Mouse (Mus musculus): Measurements from ENCODE around the gene Triap1. TPM values are rescaled to one million over a fixed set of nuclear protein-coding genes. Genes with fewer than 3 reads are reported as not detected.

Gene Triap1
- total RNA-seq, 2 experiments from 2014 or later, result 23.8 to 26.2 TPM

- DNase-seq (ENCODE audit: low spot score), result no peak
- intact Hi-C loops (cut with DNase I), result loop anchor here (1.0 kb wide), 1 partner anchor 13 kb away; the partner anchor contains the start of genes Gatc and Triap1
Measured at GRCm38 (mm10) chr5:115327610-115328548, 13.1 kb upstream of the Triap1 start.

GRCm38 (mm10) chr5:115330955-115331354 is 10.1 kb upstream of the Triap1 start:
- intact Hi-C loops (cut with DNase I), result no loop called here
- DNase-seq (ENCODE audit: low spot score), result no peak

- no peak for DNase-seq (ENCODE audit: low spot score)
- intact Hi-C loops (cut with DNase I), result no loop called here
Measured at GRCm38 (mm10) chr5:115333626-115334025, 7.4 kb upstream of the Triap1 start.

- intact Hi-C loops (cut with DNase I), result loop anchor here (2.0 to 5.0 kb wide), 3 partner anchors 39 to 103 kb away; partner anchors contain the start of genes Dynll1 and Pop5
- no peak for DNase-seq (ENCODE audit: low spot score)
Measured at GRCm38 (mm10) chr5:115340007-115340406, 1.0 kb upstream of the Triap1 start.

- intact Hi-C loops (cut with DNase I), result loop anchor here (1.0 to 5.0 kb wide), 4 partner anchors 14 to 104 kb away; partner anchors contain the start of genes Dynll1, Pop5 and Srsf9
Measured at GRCm38 (mm10) chr5:115341314-115342165, 515 bp downstream of the Triap1 start.

GRCm38 (mm10) chr5:115347564-115347963 is 6.5 kb downstream of the Triap1 start:
- DNase-seq (ENCODE audit: low spot score), result peak; percentile 55
- intact Hi-C loops (cut with DNase I), result loop anchor here (5.0 kb wide), 2 partner anchors 160 to 215 kb away; partner anchors contain the start of gene Unc119b

More at GRCm38 (mm10) chr5:115341314-115342165, 515 bp downstream of the Triap1 start:
- no peak for DNase-seq (ENCODE audit: low spot score)

- intact Hi-C loops (cut with DNase I), result loop anchor here (5.0 kb wide), 2 partner anchors 161 to 216 kb away; partner anchors contain the start of gene Unc119b
- peak; percentile 97 for DNase-seq (ENCODE audit: low spot score)
Measured at GRCm38 (mm10) chr5:115348546-115349224, 7.7 kb downstream of the Triap1 start, which contains the start of gene Cox6a1. TSS of gene Cox6a1 (minus strand) at chr5:115348981.

- intact Hi-C loops (cut with DNase I), result loop anchor here (5.0 kb wide), 2 partner anchors 162 to 217 kb away; partner anchors contain the start of gene Unc119b
- no peak for DNase-seq (ENCODE audit: low spot score)
Measured at GRCm38 (mm10) chr5:115349225-115349555, 8.2 kb downstream of the Triap1 start.

GRCm38 (mm10) chr5:115351348-115351747 is 10.3 kb downstream of the Triap1 start:
- no peak for DNase-seq (ENCODE audit: low spot score)
- intact Hi-C loops (cut with DNase I), result no loop called here

GRCm38 (mm10) chr5:115355070-115355469 is 14.0 kb downstream of the Triap1 start:
- no peak for DNase-seq (ENCODE audit: low spot score)
- intact Hi-C loops (cut with DNase I), result no loop called here

GRCm38 (mm10) chr5:115358872-115359271 is 17.8 kb downstream of the Triap1 start:
- intact Hi-C loops (cut with DNase I), result loop anchor here (1.0 kb wide), 1 partner anchor 82 kb away; no protein-coding TSS in a partner anchor
- DNase-seq (ENCODE audit: low spot score), result peak; percentile 53

GRCm38 (mm10) chr5:115359438-115359837 is 18.4 kb downstream of the Triap1 start:
- intact Hi-C loops (cut with DNase I), result loop anchor here (1.0 kb wide), 1 partner anchor 82 kb away; no protein-coding TSS in a partner anchor
- no peak for DNase-seq (ENCODE audit: low spot score)

- intact Hi-C loops (cut with DNase I), result loop anchor here (1.0 kb wide), 1 partner anchor 81 kb away; no protein-coding TSS in a partner anchor
- no peak for DNase-seq (ENCODE audit: low spot score)
Measured at GRCm38 (mm10) chr5:115359851-115360372, 18.9 kb downstream of the Triap1 start.

- intact Hi-C loops (cut with DNase I), result no loop called here
- no peak for DNase-seq (ENCODE audit: low spot score)
Measured at GRCm38 (mm10) chr5:115362216-115362615, 21.2 kb downstream of the Triap1 start.

GRCm38 (mm10) chr5:115362819-115363714 is 22.0 kb downstream of the Triap1 start:
- intact Hi-C loops (cut with DNase I), result no loop called here
- DNase-seq (ENCODE audit: low spot score), result no peak

- intact Hi-C loops (cut with DNase I), result no loop called here
- DNase-seq (ENCODE audit: low spot score), result no peak
Measured at GRCm38 (mm10) chr5:115364782-115365181, 23.8 kb downstream of the Triap1 start.

- intact Hi-C loops (cut with DNase I), result no loop called here
- no peak for DNase-seq (ENCODE audit: low spot score)
Measured at GRCm38 (mm10) chr5:115371736-115372135, 30.7 kb downstream of the Triap1 start.

All from heart, postnatal 25 days (tissue).